Mouse (Mus musculus) heart, embryonic 15.5 days (tissue): ENCODE measurements around the gene Sh3bp5. TPM values are rescaled to one million over a fixed set of nuclear protein-coding genes. Genes with fewer than 3 reads are reported as not detected.

Experiments
- ATAC-seq: fragments of 200-750 bp; cut with Nextera tagmentation; replicated peaks from 2 replicates; pipeline ENCODE4 v1.8.0; 2017; ENCODE audit warnings: low read depth, moderate TSS enrichment; ENCODE audit not compliant: insufficient number of reproducible peaks, insufficient read depth, low FRiP score
- H3K27ac ChIP-seq: fragments of 300-500 bp; sonication (generic); 2 replicates; pipeline ENCODE4 v1.5.1; 2015; ENCODE audit warnings: mild to moderate bottlenecking, inconsistent platforms
- H3K27me3 ChIP-seq: fragments of 300-500 bp; sonication (generic); 2 replicates; pipeline ENCODE4 v1.6.1; 2015; ENCODE audit warnings: inconsistent platforms
- H3K36me3 ChIP-seq: fragments of 300-500 bp; sonication (generic); 2 replicates; pipeline ENCODE4 v1.6.1; 2015; ENCODE audit warnings: mild to moderate bottlenecking, inconsistent platforms
- H3K4me1 ChIP-seq: fragments of 300-500 bp; sonication (generic); replicated peaks from 2 replicates; pipeline ENCODE4 v1.6.1; 2015; ENCODE audit warnings: inconsistent platforms
- H3K4me2 ChIP-seq: fragments of 300-500 bp; sonication (generic); 2 replicates; pipeline ENCODE4 v1.6.1; 2015; ENCODE audit warnings: inconsistent platforms, mild to moderate bottlenecking, moderate library complexity
- H3K4me3 ChIP-seq: fragments of 300-500 bp; sonication (generic); 2 replicates; pipeline ENCODE4 v1.5.1; 2015; ENCODE audit warnings: mild to moderate bottlenecking, inconsistent platforms
- H3K9ac ChIP-seq: fragments of 300-500 bp; sonication (generic); 2 replicates; pipeline ENCODE4 v1.6.1; 2015; ENCODE audit warnings: mild to moderate bottlenecking, inconsistent platforms
- H3K9me3 ChIP-seq: fragments of 300-500 bp; sonication (generic); replicated peaks from 2 replicates; pipeline ENCODE4 v1.6.1; 2016; ENCODE audit warnings: inconsistent platforms
- WGBS: fragments of 180-500 bp; shearing (Covaris S2); methylation state at CpG from one replicate; pipeline ENCODE4 v1.1.7; 2015; ENCODE audit warnings: mixed read lengths; 5-methylcytosine and 5-hydroxymethylcytosine counted together
- polyA plus RNA-seq: library from polyadenylated mRNA; unstranded; fragments of >200 nt; fragmentation: Nextera tagmentation; extraction: Ambion mirVana; gene quantifications from 2 replicates; pipeline ENCODE4 v1.2.1, GENCODE M21; 2015

Sh3bp5 gene
- polyA plus RNA-seq, 1 experiment from 2014 or later, result 21.4 TPM

DNA sequence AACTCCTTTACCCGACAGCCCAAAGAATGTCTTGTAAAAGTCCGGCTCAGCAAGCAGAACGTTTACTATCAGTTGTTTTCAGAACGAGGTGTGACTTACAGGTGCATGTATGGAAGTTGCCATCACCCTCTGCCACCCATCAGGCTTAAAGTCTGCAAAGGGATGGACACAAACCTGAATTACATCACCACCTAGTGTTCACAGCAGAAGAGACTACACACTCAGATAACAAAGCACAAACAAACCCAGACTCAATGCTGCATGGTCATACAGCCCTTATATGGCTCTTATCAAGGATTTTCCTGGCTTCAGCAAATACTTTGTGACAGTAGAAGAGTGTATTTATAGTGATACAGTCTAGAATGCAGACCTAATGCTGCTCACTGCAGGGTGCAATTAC, 108.2 kb downstream of the Sh3bp5 start:
- no peaks in the 10 kb centered on the region for H3K9me3 ChIP-seq

DNA sequence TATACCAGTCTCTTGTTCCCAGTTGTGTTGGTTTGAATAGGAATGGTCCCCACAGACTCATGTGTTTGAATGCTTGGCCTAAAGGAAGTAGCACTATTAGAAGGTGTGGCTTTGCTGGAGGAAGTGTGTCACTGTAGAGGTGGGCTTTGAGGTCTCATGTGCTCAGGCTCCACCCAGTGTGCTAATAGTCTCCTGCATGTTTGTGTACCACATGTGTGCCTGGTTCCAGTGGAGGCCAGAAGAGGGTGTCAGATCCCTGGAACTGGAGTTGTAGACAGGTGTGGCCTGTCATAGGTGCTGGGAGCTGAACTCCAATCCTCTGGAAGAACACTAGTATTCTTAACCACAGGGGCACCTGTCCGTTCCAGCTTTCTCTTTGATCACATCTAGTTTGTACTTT, 108.7 kb downstream of the Sh3bp5 start:
- no peak overlapping the region for H3K4me2 ChIP-seq
- no peaks in the 10 kb centered on the region for H3K9me3 ChIP-seq
- H3K9ac ChIP-seq, result no peak overlapping the region
- 83% methylated on average over 1 of the region's 1 CpGs for WGBS
- no peak overlapping the region for H3K4me3 ChIP-seq
- peaks cover 8% of the 10 kb centered on the region; the same call in 1 of the 2 replicates for H3K27me3 ChIP-seq
- H3K36me3 ChIP-seq, result no peaks in the 10 kb centered on the region
- no peak for ATAC-seq
- no peak overlapping the region for H3K27ac ChIP-seq
- H3K4me1 ChIP-seq, result peaks cover 11% of the 10 kb centered on the region; the same call in 1 of the 2 replicates

More for the DNA sequence above, 108.2 kb downstream of the Sh3bp5 start:
- no peak for ATAC-seq
- no peak overlapping the region for H3K9ac ChIP-seq
- no peak overlapping the region for H3K4me2 ChIP-seq
- H3K27me3 ChIP-seq, result peaks cover 8% of the 10 kb centered on the region; the same call in 1 of the 2 replicates
- H3K4me1 ChIP-seq, result peaks cover 11% of the 10 kb centered on the region; the same call in 1 of the 2 replicates
- 53% methylated on average over 4 of the region's 4 CpGs for WGBS
- H3K27ac ChIP-seq, result no peak overlapping the region
- no peak overlapping the region for H3K4me3 ChIP-seq
- no peaks in the 10 kb centered on the region for H3K36me3 ChIP-seq

DNA sequence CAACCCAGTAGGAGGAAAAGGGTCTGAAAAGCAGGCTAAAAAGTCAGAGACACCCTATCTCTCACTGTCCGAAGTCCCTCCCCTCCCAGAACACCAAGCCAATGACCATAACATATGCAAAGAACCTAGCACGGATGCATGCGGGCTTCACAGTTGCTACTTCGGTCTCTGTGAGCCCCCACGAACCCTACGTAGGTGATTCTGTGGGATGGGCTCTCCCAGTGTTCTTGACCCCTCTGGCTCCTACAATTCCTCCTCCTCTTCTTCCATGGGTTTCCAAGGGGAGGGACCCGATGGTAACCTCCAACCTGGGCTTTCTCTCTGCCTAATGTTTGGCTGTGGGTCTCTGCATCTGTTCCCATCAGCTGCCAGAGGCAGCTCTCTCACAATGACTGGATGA, 109.1 kb downstream of the Sh3bp5 start:
- H3K9me3 ChIP-seq, result no peaks in the 10 kb centered on the region
- no peak for ATAC-seq
- H3K4me1 ChIP-seq, result peaks cover 11% of the 10 kb centered on the region; the same call in 1 of the 2 replicates
- H3K4me2 ChIP-seq, result no peak overlapping the region
- 71% methylated on average over 7 of the region's 7 CpGs for WGBS
- no peak overlapping the region for H3K4me3 ChIP-seq
- no peaks in the 10 kb centered on the region for H3K36me3 ChIP-seq
- H3K27ac ChIP-seq, result no peak overlapping the region
- no peak overlapping the region for H3K9ac ChIP-seq
- peaks cover 8% of the 10 kb centered on the region; the same call in 1 of the 2 replicates for H3K27me3 ChIP-seq

GRCm38 (mm10) chr14:31325551-31325950, 110.3 kb downstream of the Sh3bp5 start:
- H3K4me3 ChIP-seq, result no peak overlapping the region

GRCm38 (mm10) chr14:31324851-31325250, 111.0 kb downstream of the Sh3bp5 start:
- Histone ChIP-seq H3K36me3 (no peaks in the 10 kb centered on the region), H3K9ac (no peak overlapping the region), H3K9me3 (no peaks in the 10 kb centered on the region), H3K4me1 (peaks cover 11% of the 10 kb centered on the region; the same call in 1 of the 2 replicates), H3K4me3 (no peak overlapping the region), H3K4me2 (no peak overlapping the region), H3K27me3 (no peaks in the 10 kb centered on the region), H3K27ac (no peak overlapping the region)
- 68% methylated on average over 10 of the region's 10 CpGs for WGBS
- no peak for ATAC-seq

More at GRCm38 (mm10) chr14:31325551-31325950, 110.3 kb downstream of the Sh3bp5 start:
- Histone ChIP-seq H3K27ac (no peak overlapping the region), H3K27me3 (peaks cover 2% of the 10 kb centered on the region; the same call in 1 of the 2 replicates), H3K4me1 (peaks cover 11% of the 10 kb centered on the region; the same call in 1 of the 2 replicates), H3K4me2 (no peak overlapping the region), H3K36me3 (no peaks in the 10 kb centered on the region), H3K9ac (no peak overlapping the region), H3K9me3 (no peaks in the 10 kb centered on the region)
- no peak for ATAC-seq
- WGBS, result 48% methylated on average over 5 of the region's 5 CpGs

DNA sequence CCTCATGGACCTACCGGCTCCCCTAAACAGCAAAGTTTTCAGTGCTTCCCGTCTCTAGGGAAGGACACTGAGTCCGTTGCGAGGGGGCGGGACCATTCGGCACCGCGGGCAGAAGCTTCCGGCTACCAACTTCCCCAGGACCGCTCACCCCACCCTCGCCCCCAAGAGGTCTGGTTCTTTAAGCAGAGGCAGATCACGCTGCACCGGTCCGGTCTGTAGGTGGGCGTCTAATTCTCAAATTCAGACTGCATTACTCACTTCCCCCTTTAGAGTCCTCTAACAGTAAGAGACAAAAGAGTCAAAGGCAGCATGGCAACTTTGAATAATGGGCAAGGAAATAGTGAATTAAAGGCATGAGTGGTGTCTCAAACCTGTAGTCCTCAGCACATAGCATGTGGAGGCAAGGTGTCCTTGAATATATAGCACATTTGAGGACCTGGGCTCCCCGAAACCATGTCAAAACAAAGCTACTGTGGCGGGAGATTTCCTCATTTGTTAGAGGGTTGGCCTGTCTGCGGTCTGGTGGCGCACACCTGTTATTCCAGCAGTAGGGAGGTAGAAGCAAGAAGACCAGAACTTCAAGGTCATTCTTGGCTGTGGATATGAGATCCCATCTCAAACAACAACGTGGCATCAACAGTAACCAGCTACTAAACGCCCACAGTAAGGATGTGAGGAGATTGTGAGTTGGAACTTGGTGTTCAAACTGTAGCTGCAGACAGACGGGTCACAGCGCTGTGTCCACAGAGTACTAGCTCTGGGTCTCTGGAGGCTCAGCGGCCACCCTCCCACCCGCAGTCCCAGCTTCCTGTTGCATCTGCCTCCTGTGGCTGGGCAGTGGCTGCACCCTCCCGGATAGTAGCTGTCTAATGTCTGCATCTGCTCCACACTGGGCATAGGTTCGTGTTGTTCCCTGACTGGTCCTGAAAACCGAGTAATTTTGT, 111.8 kb downstream of the Sh3bp5 start, which contains the start of gene Dnah1:
Gene Dnah1, minus strand, starts transcription at position 48 of the 944 bp plus-strand sequence.
- H3K27me3 ChIP-seq, result no peaks in the 10 kb centered on the region
- H3K4me2 ChIP-seq, result peak within 1 kb of the TSS; percentile 69
- peak within 1 kb of the TSS; percentile 49 for H3K4me3 ChIP-seq
- peaks cover 11% of the 10 kb centered on the region; the same call in 1 of the 2 replicates for H3K4me1 ChIP-seq
- peak; percentile 48; the same call in 1 of the 2 replicates for ATAC-seq
- no peaks in the 10 kb centered on the region for H3K9me3 ChIP-seq
- no peak within 1 kb of the TSS for H3K27ac ChIP-seq
- peak within 1 kb of the TSS; percentile 42 for H3K9ac ChIP-seq
- 29% methylated on average over 28 of the region's 28 CpGs for WGBS
- H3K36me3 ChIP-seq, result no peaks in the 10 kb centered on the region

GRCm38 (mm10) chr14:31323189-31323588, 112.7 kb downstream of the Sh3bp5 start:
- H3K36me3 ChIP-seq, result no peaks in the 10 kb centered on the region
- WGBS, result 77% methylated on average over 4 of the region's 4 CpGs
- no peak overlapping the region for H3K9ac ChIP-seq
- no peak for ATAC-seq
- peak overlapping the region; percentile 69 for H3K4me2 ChIP-seq
- no peak overlapping the region for H3K27ac ChIP-seq
- H3K27me3 ChIP-seq, result no peaks in the 10 kb centered on the region
- H3K9me3 ChIP-seq, result no peaks in the 10 kb centered on the region
- peaks cover 11% of the 10 kb centered on the region; the same call in 1 of the 2 replicates for H3K4me1 ChIP-seq
- H3K4me3 ChIP-seq, result peak overlapping the region; percentile 49

- Histone ChIP-seq H3K4me1 (0 out of 2 replicates have a peak, but pooled peaks cover 8% of the 10 kb centered on the region), H3K27ac (no peak overlapping the region), H3K27me3 (no peaks in the 10 kb centered on the region), H3K4me2 (no peak overlapping the region), H3K9ac (no peak overlapping the region), H3K36me3 (no peaks in the 10 kb centered on the region), H3K4me3 (no peak overlapping the region), H3K9me3 (no peaks in the 10 kb centered on the region)
- no peak for ATAC-seq
- WGBS, result 84% methylated on average over 3 of the region's 3 CpGs
These were observed 113.7 kb downstream of the Sh3bp5 start for GRCm38 (mm10) chr14:31322191-31322590.

DNA sequence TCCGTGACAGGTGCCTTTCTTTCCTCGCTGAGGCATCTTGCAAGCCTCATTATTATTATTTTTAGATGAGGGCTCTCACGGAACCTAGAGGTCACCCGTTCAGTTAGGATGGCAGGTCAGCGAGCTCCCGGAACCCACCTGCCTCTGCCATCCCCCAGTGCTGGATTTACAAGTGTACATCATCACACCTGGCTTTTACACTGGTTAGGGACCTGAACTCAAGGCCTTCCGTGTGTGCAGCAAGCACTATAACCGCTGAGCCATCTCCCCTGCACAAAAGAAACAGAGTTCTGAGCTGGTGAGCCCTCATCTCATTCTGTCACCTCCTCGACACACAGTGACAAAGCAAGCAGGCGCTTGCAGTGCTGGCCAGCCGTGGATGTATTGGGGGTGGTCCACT, 114.7 kb downstream of the Sh3bp5 start:
- Histone ChIP-seq H3K4me3 (no peak overlapping the region), H3K27ac (no peak overlapping the region), H3K4me1 (0 out of 2 replicates have a peak, but pooled peaks cover 8% of the 10 kb centered on the region), H3K27me3 (0 out of 2 replicates have a peak, but pooled peaks cover 5% of the 10 kb centered on the region), H3K9ac (no peak overlapping the region), H3K9me3 (no peaks in the 10 kb centered on the region), H3K4me2 (no peak overlapping the region), H3K36me3 (no peaks in the 10 kb centered on the region)
- ATAC-seq, result no peak
- WGBS, result 83% methylated on average over 11 of the region's 11 CpGs

DNA sequence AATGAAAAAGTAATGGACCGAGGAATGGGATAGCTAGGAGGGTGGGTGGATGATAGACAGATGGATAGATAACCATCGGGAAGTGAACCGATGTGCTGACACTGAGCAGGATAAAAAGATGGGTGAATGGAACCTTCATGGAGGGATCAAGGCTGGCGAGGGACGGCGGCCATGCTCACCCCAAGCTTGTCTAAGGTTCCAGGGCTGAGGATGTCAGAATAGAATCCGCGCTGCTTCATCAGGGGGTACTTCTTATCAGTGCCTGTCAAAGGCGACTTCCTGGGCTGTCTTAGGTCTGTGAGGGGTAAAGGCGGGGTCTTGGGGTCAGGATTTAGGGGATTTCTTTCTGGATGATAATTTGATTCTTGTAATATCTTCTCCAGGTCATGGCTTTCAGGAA, 116.3 kb downstream of the Sh3bp5 start:
- no peak overlapping the region for H3K4me3 ChIP-seq
- H3K36me3 ChIP-seq, result no peaks in the 10 kb centered on the region
- H3K4me2 ChIP-seq, result no peak overlapping the region
- H3K9ac ChIP-seq, result no peak overlapping the region
- WGBS, result 71% methylated on average over 10 of the region's 10 CpGs
- no peak overlapping the region for H3K27ac ChIP-seq
- peaks cover 14% of the 10 kb centered on the region; the same call in 1 of the 2 replicates for H3K4me1 ChIP-seq
- 0 out of 2 replicates have a peak, but pooled peaks cover 5% of the 10 kb centered on the region for H3K27me3 ChIP-seq
- no peak for ATAC-seq
- H3K9me3 ChIP-seq, result no peaks in the 10 kb centered on the region

GRCm38 (mm10) chr14:31317754-31318153, 118.1 kb downstream of the Sh3bp5 start:
- 0 out of 2 replicates have a peak, but pooled peaks cover 5% of the 10 kb centered on the region for H3K27me3 ChIP-seq
- H3K9me3 ChIP-seq, result no peaks in the 10 kb centered on the region
- H3K4me3 ChIP-seq, result no peak overlapping the region
- no peak overlapping the region for H3K9ac ChIP-seq
- WGBS, result 71% methylated on average over 3 of the region's 3 CpGs
- H3K36me3 ChIP-seq, result no peaks in the 10 kb centered on the region
- no peak overlapping the region for H3K4me2 ChIP-seq
- H3K4me1 ChIP-seq, result peaks cover 6% of the 10 kb centered on the region; the same call in 1 of the 2 replicates
- no peak overlapping the region for H3K27ac ChIP-seq
- no peak for ATAC-seq
